Mouse (Mus musculus) bone marrow macrophage, adult 2 months (primary cell): ENCODE results near the gene Mpp6. TPM values are rescaled to one million over a fixed set of nuclear protein-coding genes. Genes with fewer than 3 reads are reported as not detected.

Source experiments
- H3K27ac ChIP-seq: 2 replicates; pipeline ENCODE4 v1.5.1; 2012; ENCODE audit warnings: low read depth, low read length; ENCODE audit not compliant: insufficient read depth
- H3K4me1 ChIP-seq: 2 replicates; pipeline ENCODE4 v1.6.1; 2012; ENCODE audit warnings: low read length; ENCODE audit not compliant: control insufficient read depth, insufficient read depth
- H3K4me3 ChIP-seq: 2 replicates; pipeline ENCODE4 v1.5.1; 2012; ENCODE audit warnings: mild to moderate bottlenecking, low read length, moderate library complexity; ENCODE audit not compliant: insufficient read depth
- CTCF ChIP-seq: IDR thresholded peaks from 2 replicates; pipeline ENCODE4 v1.5.1; 2012; ENCODE audit warnings: low read depth, mild to moderate bottlenecking, low read length, moderate library complexity
- POLR2A ChIP-seq: IDR thresholded peaks from 2 replicates; pipeline ENCODE4 v1.6.1; 2012; ENCODE audit warnings: mild to moderate bottlenecking, low read depth, low read length, borderline replicate concordance
- polyA plus RNA-seq: library from polyadenylated mRNA; stranded (reverse); fragments of >200 nt; gene quantifications from 2 replicates; pipeline ENCODE4 v1.2.4, GENCODE M21; 2012; ENCODE audit not compliant: missing spikeins, insufficient read depth, insufficient read length

The Mpp6 gene
- polyA plus RNA-seq, 1 experiment: 45.7 TPM

- H3K27ac ChIP-seq: no peak overlapping the region
- TF ChIP-seq CTCF: no peak
- no peak for TF ChIP-seq POLR2A
- H3K4me3 ChIP-seq: no peak overlapping the region
- H3K4me1 ChIP-seq: peaks cover 15% of the 10 kb centered on the region
Observed at GRCm38 (mm10) chr6:50146158-50146557, 36.1 kb downstream of the Mpp6 start.

GRCm38 (mm10) chr6:50149378-50149777 is 39.3 kb downstream of the Mpp6 start:
- Histone ChIP-seq H3K4me3 (no peak overlapping the region), H3K4me1 (peaks cover 7% of the 10 kb centered on the region), H3K27ac (no peak overlapping the region)
- TF ChIP-seq CTCF: no peak
- TF ChIP-seq POLR2A: no peak

- Histone ChIP-seq H3K27ac (no peak overlapping the region), H3K4me3 (no peak overlapping the region), H3K4me1 (peaks cover 10% of the 10 kb centered on the region)
- TF ChIP-seq POLR2A (no peak), CTCF (no peak)
Observed at GRCm38 (mm10) chr6:50159842-50160241, 49.8 kb downstream of the Mpp6 start.

- peak overlapping the region; percentile 61 for H3K27ac ChIP-seq
- no peak overlapping the region for H3K4me3 ChIP-seq
- TF ChIP-seq CTCF (no peak), POLR2A (no peak)
- H3K4me1 ChIP-seq: peaks cover 10% of the 10 kb centered on the region
Observed at GRCm38 (mm10) chr6:50163013-50163412, 53.0 kb downstream of the Mpp6 start.

- H3K4me3 ChIP-seq: no peak overlapping the region
- TF ChIP-seq POLR2A: no peak
- no peak for TF ChIP-seq CTCF
- H3K4me1 ChIP-seq: no peaks in the 10 kb centered on the region
- H3K27ac ChIP-seq: no peak overlapping the region
Observed at GRCm38 (mm10) chr6:50168821-50169220, 58.8 kb downstream of the Mpp6 start.

- Histone ChIP-seq H3K4me1 (no peaks in the 10 kb centered on the region), H3K4me3 (no peak overlapping the region), H3K27ac (no peak overlapping the region)
- TF ChIP-seq CTCF (no peak), POLR2A (no peak)
Observed at GRCm38 (mm10) chr6:50169771-50170170, 59.7 kb downstream of the Mpp6 start.

GRCm38 (mm10) chr6:50175736-50176135 is 65.7 kb downstream of the Mpp6 start:
- H3K4me3 ChIP-seq: no peak overlapping the region
- peaks cover 4% of the 10 kb centered on the region for H3K4me1 ChIP-seq
- TF ChIP-seq POLR2A: no peak
- no peak for TF ChIP-seq CTCF
- no peak overlapping the region for H3K27ac ChIP-seq

- peaks cover 4% of the 10 kb centered on the region for H3K4me1 ChIP-seq
- TF ChIP-seq POLR2A (no peak), CTCF (no peak)
- H3K27ac ChIP-seq: no peak overlapping the region
- H3K4me3 ChIP-seq: no peak overlapping the region
Observed at GRCm38 (mm10) chr6:50180189-50180588, 70.1 kb downstream of the Mpp6 start.

GRCm38 (mm10) chr6:50187955-50188354 is 77.9 kb downstream of the Mpp6 start:
- H3K4me3 ChIP-seq: peak overlapping the region; percentile 16; the same call in 1 of the 2 replicates
- peaks cover 9% of the 10 kb centered on the region for H3K4me1 ChIP-seq
- H3K27ac ChIP-seq: no peak overlapping the region; the same call in 1 of the 2 replicates
- TF ChIP-seq POLR2A (no peak), CTCF (no peak)

GRCm38 (mm10) chr6:50189376-50189775 is 79.3 kb downstream of the Mpp6 start:
- no peak overlapping the region for H3K27ac ChIP-seq
- no peak overlapping the region for H3K4me3 ChIP-seq
- TF ChIP-seq POLR2A: no peak
- TF ChIP-seq CTCF: no peak
- peaks cover 9% of the 10 kb centered on the region for H3K4me1 ChIP-seq

GRCm38 (mm10) chr6:50191605-50192004 is 81.6 kb downstream of the Mpp6 start:
- H3K4me1 ChIP-seq: peaks cover 9% of the 10 kb centered on the region
- no peak overlapping the region for H3K4me3 ChIP-seq
- no peak overlapping the region for H3K27ac ChIP-seq
- no peak for TF ChIP-seq POLR2A
